Mouse (Mus musculus): ENCODE results near the gene Egflam.

Egflam gene

GRCm38 (mm10) chr15:7216581-7217272 lies 181.5 kb downstream of the Egflam start:
- DNase-seq (ENCODE audit: low read depth), result peak; percentile 56

DNA sequence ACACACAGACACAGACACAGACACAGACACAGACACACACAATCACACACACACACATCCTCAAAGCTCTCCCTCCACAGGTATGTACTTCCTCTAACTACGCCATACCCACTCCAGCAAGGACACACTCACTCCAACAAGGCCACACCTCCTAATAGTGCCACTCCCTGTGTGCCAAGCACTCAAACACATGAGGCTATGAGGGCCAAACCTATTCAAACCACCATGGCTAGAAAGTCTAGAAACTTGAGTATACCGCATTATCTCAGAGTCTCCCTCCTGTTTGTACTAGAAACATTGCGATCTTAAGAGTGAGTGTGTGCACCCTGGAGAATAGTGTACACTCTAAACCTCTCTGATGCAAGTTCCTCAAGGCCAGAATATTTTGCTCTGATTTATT lies 182.3 kb downstream of the Egflam start:
- no peak for DNase-seq (ENCODE audit: low read depth)

DNA sequence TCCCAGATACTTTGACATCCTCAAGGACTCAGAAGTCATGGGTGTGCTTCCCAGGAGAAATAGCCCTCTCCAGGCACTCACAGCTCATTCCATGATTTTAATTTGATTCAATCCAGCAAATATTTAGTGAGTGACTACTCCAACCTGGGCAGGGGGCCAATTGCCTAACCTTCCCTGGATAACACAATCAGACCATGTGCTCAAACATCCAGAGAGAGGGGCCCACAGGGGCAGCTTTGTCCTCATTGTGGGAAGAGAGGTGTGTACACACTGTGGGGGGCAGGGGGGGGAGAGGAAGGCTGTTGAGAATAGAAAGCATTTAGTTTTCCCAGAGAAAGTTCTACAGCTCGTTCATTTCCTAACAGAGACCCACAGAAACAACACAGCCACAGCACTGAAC lies 184.5 kb downstream of the Egflam start:
- no peak for DNase-seq (ENCODE audit: low read depth)

DNA sequence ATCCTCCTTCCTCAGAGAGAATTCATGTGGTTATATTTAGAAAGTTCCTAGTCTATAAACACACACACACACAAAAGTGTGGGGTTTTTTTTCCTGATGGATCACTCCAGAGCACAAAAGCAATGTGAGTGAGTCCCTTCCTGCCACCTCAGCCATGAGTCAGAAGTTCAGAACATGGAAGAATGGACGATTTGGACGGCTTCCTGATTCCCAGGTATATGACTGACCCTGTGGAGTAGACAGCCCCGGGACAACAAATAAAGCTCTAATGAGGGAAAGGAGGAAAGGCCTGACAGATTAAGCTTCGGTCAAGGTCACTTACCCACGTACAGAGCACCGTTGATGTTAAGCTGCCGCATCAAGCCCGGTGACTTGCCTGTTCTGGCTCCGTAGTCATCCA lies 190.0 kb downstream of the Egflam start:
- DNase-seq (ENCODE audit: low read depth), result no peak

- DNase-seq (ENCODE audit: low read depth), result no peak
These were observed 190.9 kb downstream of the Egflam start for GRCm38 (mm10) chr15:7207292-7207691.

DNA sequence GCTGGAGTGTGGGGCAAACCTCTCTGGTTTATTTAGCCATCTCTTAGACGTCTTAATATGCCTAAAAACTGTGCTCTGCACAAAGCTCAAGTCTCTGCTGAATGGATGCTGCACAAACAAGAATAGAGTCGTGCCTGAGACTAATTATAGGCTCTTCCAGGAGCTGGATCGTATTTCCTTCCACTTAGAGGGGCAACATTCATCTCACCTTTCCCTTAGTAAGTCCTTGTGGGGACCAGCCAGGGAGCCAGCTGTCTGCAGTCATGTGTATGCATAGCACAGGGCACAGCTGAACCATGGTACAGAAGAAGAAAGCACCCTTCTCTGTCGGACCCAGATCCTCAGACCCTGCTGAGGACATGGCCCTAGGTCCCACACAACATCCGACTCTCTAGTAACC lies 192.1 kb downstream of the Egflam start:
- no peak for DNase-seq (ENCODE audit: low read depth)

- DNase-seq (ENCODE audit: low read depth), result no peak
These were observed 193.3 kb downstream of the Egflam start for GRCm38 (mm10) chr15:7204917-7205316.

DNA sequence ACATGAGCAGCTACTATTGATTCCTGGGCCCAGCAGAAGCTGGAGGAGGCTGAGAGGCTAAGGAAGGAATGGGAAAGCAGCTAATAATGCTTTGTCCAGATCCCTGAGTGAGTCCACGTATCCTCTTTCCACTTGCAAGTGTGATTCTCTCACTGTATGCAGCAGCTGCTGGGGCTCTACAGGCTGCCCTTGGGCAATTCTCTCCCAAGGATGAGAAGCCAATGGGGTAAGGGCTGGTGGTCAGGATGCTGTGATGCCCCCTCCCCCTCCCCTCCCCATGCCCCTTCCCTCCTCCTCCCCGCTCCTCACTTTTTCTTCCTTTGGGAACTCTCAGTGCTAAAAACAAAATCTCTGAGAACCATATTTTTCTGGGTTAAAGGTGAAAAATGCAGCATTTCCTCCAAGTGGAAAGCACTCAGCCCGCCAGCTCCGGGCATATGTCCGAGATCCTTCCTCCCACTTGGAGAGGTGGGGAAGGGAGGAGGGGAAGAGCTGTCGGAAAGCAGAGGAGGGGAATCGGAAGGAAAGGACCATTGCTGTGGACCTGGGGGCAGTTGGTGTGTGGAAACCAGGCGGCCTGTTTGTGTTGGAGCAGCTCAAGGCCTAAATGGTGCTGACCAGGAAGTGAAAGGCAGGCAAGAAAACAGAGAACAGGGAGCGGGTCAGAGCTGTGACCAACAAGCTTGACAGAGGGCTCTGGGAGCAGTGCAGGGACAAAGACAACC lies 194.4 kb downstream of the Egflam start:
- DNase-seq (ENCODE audit: low read depth), result no peak

DNA sequence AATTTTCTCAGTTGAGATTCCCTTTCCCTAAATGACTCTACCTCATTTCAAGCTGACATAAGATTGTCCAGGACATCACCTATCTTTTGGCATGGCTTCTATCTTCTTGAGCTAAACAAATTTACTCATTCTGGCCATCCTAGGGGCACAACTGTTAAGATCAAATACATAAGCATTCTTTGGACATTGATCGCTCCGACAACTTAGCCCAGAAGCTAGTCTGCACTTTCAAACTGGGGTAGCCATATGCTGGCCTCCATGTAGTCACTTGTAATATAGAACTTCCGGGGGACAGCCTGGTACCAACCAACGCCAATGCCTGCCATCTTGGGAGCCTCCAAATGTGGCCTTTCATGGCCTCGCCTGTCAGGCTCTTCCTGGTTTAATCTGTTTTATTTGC lies 195.2 kb downstream of the Egflam start:
- DNase-seq (ENCODE audit: low read depth), result no peak

- no peak for DNase-seq (ENCODE audit: low read depth)
These were observed 196.5 kb downstream of the Egflam start for GRCm38 (mm10) chr15:7201421-7202380.

- DNase-seq (ENCODE audit: low read depth), result no peak
These were observed 197.9 kb downstream of the Egflam start for GRCm38 (mm10) chr15:7200286-7200685.

DNA sequence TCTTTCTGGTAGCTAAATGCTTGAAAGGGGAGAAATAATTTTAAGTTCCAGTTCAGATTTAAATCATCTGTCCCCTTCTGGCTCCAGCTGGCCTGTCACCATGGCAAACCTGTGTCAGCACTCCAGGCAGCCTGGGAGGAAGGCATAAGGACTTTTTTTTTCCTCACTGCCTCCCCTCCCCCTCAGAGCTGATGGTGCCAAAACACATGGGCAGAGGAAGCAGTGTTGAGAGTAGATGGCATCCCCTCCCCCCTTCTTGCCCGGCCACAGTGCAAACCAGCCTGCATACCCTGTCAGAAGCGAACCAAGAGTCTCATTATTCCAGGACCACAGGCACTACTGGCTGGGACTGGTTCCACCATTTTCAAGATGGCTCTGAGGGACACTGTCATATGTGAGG lies 199.4 kb downstream of the Egflam start:
- DNase-seq (ENCODE audit: low read depth), result no peak

DNA sequence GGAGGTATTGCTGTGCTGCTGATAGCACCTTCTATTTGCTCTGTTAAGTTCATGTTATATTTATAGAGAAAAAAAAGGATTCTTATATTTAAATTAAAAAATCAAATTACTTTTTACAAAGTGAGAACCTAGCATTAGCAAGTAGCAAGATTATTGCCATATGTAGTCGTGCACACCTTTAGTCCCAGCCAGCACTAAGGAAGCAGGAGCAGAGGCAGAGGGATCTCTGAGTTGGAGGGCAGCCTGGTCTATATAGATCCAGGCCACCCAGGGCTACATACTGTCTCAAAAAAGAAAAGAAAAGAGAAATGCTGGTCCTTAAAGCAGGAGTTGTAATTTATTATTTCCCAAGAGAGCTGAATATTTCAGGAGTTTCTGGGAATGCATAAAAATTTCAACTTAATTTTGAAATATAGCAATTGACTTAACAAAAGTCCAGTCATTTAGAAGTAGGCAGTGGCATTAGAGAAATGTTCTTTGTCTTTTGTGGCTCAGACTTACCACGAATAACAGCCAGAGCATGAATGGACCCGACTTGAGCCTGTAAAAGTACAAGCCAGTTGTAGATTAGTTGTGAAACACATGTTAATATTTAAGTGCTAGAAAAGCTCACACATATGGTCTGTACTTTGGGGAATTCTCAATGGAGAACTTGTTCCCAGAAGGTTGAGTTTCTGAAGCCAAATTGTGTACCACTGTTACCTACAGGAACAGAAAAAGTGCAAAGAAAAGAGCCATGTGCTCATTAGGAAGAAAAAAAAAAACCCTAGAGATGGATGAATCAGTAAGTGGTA lies 200.3 kb downstream of the Egflam start:
- DNase-seq (ENCODE audit: low read depth), result no peak

DNA sequence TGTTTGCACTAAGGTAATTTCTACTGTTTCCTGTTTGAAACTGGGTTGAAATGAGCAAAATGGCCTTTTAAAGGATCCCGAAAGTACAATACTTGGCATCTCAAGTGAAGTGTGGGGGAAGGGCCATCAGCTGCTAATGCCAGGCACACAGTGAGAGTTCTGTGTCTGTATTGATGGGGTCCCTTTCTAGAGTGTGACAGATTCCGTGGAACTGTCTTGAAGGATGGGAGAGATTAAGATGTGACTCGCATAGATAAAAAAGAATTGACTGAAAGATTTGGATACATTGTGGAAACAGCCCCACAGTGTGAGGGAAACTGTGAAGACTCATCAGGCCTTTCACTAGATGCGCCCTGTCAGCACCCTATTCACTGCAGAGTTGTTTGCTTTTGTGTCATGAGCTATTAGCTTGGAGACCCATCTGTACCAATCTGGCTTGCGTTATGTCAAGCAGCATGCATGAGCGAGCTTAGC lies 203.4 kb downstream of the Egflam start:
- no peak for DNase-seq (ENCODE audit: low read depth)

- DNase-seq (ENCODE audit: low read depth), result no peak
These were observed 204.0 kb downstream of the Egflam start for GRCm38 (mm10) chr15:7194147-7194720.

- no peak for DNase-seq (ENCODE audit: low read depth)
These were observed 205.6 kb downstream of the Egflam start for GRCm38 (mm10) chr15:7192582-7192981.

DNA sequence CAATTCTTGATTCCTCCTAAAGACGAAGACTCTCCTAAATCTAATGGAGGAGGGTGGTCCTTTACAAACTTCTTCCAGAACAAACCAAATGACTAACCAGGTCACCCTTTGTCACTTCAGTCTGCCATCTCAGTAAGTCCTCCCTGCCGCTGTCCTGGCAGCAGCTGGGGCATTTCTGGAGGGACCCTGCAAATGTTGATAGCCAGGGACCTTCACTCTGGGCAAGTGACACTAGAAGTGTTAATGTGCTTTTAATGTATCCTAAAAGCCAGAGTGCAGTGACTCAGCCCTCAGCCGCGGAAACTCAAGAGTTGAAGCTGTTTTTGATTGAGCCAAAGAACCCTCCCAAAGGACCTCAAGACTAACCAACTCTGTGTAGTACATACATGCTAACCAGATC lies 207.1 kb downstream of the Egflam start:
- DNase-seq (ENCODE audit: low read depth), result no peak

DNA sequence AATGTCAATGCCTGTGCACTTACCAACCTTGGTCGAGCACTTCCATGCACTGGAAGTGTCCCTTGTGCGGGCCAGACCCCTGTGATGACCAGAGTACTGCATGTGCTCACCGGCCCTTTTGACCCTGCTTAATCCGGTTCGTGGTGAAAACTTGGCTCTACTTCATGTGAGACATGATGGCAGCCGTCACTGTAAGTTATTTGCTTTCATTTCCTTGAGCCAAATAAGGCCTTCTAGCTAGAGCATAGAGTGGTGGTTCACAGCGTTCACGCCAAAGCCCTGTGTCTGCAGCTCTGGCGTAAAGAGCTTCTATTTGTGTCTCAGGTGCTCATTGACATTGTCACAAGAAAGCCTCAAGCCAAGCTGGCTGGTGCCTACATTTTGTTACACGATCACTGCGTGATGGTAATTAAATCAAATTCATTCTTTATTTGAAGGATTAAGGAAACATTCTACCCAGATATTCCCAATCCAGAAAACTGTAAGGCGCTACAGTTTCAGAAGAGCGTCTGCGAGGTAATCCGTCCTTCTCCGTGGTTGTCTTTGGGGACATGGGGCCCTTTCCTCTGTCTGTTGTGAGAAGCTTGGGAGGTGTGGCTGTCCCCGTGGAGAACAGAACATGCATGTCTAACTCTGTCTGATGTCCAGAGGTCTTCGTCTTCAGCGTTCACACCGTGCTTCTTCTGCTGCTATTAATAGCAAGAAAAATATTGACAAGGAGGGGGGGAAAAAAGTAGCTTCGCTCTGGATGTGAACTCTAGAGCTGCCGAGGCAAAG lies 208.3 kb downstream of the Egflam start:
- no peak for DNase-seq (ENCODE audit: low read depth)

DNA sequence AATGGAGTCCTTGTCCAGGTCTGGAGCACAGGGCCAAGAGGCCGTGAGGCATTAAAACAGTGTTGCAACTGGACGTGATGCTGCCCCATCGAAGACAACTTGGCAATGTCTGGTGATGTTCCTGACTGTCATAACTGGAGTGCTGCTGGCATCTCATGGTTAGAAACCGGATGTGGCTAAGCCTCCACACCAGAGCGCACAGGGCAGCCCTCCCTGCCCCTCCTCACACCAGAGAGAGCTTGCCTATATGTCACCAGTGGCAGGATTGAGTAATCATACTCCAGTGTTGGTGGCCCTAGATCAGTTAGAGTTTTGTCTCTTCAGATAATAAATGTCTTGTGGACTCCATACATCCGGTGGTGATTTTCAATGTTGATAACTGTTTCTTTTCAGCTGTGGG lies 210.5 kb downstream of the Egflam start:
- DNase-seq (ENCODE audit: low read depth), result no peak

DNA sequence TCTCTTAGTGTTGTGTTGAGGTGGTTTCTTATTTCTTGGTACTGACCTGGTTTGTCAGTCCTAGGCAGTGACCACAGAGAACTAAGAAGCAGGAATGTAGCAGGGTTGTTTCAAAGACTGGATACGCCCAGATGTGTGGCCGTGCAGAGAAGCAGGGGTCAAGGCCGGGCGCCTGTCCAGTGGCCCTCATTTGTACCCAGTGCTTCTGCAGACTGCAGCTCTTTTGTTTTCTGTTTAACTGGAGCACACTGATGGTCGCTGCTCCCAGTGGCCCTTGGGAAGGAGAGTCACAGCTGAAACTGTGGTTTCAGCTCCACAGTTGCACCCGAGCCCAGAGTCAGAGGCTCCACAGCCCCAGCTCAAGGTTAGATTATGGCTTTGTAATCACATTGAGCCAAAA lies 217.6 kb downstream of the Egflam start:
- DNase-seq (ENCODE audit: low read depth), result no peak

- DNase-seq (ENCODE audit: low read depth), result no peak
These were observed 224.4 kb downstream of the Egflam start for GRCm38 (mm10) chr15:7173776-7174175.
